Mouse (Mus musculus) myocyte (in vitro differentiated cells): ENCODE data around the gene Aqp8.

Source experiments
- POLR2AphosphoS2 ChIP-seq: IDR thresholded peaks from one replicate; pipeline ENCODE4 v1.6.1; 2011; ENCODE audit warnings: low read depth, control low read depth; ENCODE audit not compliant: insufficient read length
- SRF ChIP-seq: IDR thresholded peaks from one replicate; pipeline ENCODE4 v1.6.1; 2011; ENCODE audit warnings: low read depth; ENCODE audit not compliant: control insufficient read depth, insufficient read length

- TF ChIP-seq SRF = no peak
- no peak for TF ChIP-seq POLR2AphosphoS2
Observed at GRCm38 (mm10) chr7:123429624-123430410, 32.3 kb upstream of the Aqp8 start.
